Mouse (Mus musculus) heart, adult 8-10 months (tissue): ENCODE data around the gene Spem1. TPM values are rescaled to one million over a fixed set of nuclear protein-coding genes. Genes with fewer than 3 reads are reported as not detected.

ENCODE experiments used
- DNase-seq: peaks from one replicate; pipeline ENCODE4 v3.0.0; 2022; ENCODE audit warnings: low spot score
- total RNA-seq, 4 experiments: library from RNA; stranded (reverse); gene quantifications; 2 replicates each; pipeline ENCODE4 v1.2.4; 2022

Gene Spem1
- total RNA-seq, 4 experiments from 2014 or later, result not detected

DNA sequence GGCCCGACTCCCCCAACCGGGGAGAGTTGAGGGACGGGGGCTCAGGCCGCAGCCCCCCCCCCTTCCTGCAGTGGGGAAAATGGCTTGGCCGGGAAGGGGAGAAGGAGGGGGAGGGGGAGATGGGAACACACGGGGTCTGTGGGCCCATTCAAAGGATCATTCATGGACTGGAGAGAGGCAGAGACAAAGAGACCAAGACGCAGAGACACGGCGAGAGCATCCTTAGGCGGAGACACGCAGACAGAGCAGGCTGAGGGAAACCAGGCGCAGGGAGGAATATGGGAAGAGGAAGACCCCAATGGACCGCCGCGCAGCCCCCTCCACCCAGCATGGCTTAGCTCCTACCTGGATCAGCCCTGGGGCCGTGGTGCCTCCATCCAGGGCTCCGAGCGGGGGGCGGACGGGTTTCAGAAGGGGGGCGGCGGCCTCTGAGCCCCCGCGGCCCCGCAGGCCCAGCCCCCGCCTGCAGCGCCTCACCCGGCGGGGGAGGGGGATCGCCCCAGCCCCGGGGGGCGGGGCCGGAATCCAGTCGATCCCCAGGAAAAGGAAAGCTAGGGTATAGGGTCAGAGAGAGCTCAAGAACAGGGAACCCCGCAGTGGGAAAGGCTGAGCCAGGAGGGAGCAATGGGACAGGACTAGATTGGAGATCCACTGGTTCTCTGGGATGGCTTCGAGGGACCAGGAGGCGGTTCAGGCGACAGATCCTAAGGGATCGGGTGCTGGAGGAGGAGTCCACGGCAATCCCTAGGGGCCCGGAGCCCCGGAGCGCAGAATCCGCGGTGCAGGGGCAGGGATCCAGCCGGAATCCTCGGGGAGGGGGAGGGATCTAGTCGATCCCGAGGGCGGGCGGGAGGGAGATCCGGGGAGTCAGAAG is 15.0 kb upstream of the Spem1 start:
- DNase-seq, result peak; percentile 44

DNA sequence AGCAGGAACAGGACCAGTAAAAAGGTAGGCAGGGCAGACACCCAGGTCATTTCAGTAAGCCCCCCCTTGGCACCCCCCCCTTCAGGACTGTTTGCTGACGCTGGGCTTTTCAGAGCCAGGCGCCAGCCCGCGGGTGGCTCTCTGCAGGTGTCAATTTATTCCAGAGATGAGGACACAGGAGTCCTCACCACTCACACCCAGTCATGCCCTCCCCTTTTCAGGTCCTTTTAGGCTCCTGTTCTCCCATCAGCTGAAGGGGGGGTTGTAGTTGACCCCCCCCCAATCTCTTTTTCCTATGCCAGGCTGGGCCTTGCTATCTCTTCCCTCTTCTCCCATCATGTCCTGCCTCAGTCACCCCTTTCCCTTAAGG is 14.0 kb upstream of the Spem1 start:
- DNase-seq, result no peak

DNA sequence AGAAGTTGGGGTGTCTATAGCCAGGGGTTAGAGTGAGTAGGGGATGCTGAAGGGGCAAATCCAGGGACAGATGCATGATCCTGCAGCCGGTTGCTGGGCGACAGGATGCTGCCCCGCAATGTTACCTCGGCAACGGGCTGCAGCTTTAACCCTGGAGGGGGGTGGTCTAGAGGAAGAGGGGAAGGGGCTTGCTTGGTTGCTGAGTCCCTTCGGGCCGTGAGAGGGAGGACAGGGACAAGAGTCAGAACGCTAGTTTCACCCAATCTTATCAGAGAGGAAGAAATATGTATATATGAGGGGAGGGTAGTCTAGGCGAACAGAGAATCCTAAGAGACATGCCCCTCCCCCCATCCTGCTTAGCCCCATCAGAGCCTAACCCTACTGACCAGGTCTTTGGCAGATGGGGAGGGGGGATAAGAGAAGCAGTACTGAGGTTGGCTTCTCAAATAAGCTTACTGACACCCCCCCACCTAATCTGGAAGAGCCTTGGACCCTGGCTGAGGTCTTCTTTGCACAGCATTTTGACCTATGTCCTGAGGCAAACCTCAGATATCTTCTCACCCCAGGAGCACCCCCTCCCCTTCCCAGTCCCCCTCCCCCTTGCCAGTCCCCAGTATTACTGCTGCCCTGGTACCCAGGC is 13.5 kb upstream of the Spem1 start:
- DNase-seq, result no peak

DNA sequence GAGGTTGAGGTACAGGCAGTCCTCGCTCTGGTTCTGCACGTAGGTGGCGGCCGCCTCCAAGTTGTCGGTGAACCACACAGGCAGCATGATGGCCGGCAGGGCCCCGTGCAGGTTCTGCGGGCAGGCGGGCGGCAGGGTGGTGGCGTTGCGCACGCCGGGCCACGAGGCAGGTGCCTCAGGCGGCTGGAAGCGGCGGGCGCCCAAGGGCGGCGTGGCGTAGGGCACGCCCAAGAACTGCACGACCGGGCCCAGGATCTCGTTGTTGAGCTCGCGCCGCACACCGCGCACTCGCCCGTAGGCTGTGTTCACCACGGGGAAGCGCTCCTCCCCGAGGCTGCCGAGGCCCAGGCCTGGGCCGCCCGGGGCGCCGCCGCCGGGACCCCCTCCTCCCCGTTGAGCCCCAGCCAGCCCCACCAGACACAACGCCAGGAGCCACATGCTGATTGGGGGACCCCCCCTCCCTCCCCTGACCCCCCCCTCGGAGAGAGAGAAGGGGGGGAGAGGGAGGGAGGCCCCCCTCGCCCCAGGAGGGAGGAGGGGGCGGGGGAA is 12.1 kb upstream of the Spem1 start:
- no peak for DNase-seq

DNA sequence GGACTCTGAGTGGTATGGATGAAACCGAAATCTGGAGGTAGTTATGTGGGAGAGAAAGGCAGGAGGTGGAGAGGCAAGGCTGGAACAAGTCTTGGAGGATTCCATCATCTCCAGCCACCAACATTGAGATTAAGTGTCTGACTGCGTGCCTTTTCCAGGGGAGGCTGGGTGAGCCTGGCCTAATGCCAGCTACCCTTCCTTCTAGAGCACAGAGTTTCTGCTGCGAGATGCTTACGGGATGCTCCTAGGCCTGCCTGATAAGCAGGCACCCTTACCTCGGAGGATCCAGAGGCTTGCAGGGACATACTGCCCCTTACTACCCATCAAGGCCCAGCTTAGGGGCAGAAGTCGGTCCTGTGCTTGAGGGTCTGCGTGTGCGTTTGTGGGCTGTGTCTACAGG is 11.6 kb upstream of the Spem1 start:
- no peak for DNase-seq

DNA sequence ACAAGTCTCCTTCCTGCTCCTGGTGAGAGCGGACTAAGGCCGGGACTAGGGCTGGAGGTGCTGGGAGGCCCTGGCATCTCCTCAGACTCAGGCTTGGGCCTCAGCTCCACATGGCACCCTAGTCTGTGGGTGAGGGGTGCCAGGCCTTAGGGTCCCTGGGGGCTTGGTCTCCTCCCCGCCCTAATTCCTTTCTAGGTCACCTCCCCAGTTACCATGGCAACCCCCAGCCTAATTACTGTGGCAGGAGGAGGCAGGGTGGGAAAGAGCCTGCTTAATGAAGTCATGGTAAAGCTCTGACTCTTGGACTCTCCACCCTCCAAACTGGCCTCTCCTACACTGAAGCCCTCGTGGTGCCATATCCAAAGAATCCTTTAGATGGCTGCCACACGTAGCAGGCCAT is 6.9 kb upstream of the Spem1 start:
- DNase-seq, result no peak

DNA sequence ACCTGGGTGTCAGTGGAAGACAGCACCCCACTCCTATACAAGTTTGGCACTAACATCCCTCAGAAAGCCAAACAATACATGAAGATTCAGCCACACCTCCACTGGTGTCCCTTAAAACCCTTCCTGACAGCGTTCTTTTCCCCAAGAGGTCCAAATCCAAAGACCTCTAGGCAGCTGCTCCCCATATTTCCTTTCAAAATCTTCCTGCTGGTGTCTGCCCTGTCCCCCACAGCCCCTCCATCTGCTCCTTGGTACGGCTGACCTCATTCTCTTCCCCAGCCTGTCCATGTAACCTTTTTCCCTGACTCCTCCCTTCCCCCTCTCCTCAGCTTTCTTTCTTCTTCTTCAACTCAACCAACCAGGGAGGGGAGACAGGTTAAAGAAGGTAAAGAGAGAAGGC is 1.5 kb upstream of the Spem1 start:
- no peak for DNase-seq

DNA sequence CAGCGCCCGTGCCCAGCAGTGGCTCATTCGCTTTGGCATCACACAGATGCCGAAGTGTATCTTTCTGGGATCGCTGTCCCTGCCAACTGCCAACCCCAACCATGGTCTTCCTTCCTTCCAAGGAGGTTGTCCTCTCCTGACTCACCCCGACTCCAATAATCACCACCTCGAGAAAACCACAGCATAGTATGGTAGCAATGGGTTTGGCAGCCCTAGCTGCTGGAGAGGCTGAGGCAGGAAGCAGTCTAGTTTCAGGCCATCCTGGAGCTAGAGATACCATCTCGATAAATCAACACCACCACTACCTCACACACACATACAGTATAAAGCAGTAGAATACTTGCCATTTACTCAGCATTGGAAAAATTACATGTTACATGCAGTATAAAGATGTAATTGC is 3.1 kb downstream of the Spem1 start:
- DNase-seq, result no peak

DNA sequence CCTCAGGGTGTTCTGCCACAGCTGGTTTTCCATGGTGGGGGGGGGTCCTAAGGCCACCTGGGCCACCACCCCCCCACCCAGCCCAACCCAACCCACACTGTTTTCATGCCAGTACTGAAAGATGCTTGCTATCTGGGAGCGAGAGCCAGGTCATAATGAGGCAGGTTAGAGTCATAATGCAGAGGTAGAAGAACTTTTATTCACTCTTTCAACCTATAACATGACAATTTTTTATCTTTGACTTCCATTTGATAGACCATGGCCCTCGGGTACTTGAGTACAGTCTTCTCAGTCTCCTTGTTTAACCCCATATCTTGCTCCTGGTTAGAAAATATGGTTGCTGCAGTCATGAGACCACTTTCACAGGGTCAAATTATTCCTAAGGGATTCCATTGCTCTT is 3.6 kb downstream of the Spem1 start, which contains the start of gene Spem2:
Spem2 (minus strand) TSS at position 101 of the 400 bp plus-strand sequence.
- DNase-seq, result no peak

DNA sequence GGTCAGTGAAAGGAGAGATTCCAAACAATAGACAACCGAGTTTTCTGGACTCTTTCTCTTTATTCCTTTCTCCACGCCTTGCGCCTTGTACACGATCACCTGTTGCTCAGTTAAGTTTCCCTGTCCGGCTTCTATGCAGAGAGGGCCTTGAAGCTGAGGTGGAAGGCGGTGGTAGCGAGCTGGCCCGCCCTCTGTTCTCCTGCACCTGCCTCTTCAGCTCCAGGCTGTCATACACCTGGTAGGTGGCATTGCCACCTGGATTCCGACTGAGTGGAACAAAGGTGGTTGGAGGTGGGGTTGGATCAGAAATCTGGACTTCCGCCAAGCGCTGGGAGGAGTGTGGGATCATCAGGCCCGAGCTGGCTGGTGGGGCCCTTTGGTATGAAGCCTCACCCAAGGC is 5.5 kb downstream of the Spem1 start:
- no peak for DNase-seq

DNA sequence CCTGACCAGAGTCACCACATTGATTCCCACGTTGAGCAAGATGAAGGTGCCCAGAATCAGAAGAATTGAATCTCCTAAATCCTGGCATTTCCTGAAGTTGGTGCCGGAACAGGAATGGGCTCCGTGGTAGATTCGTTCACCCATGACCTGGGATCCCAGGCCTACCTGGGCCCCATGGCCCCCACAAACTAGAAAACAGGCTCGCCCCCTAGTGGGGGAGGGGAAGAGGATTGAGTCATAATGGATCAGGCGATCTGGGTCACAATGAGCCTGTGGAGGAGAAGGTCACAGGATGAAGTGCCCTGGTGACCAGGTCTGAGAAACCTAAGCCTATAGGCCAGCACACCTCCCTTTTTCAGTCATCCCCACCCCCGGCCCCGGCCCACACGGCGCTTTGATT is 6.8 kb downstream of the Spem1 start, which contains the start of gene Gm39566:
Gm39566 (minus strand) TSS at position 144 of the 400 bp plus-strand sequence.
- no peak for DNase-seq

DNA sequence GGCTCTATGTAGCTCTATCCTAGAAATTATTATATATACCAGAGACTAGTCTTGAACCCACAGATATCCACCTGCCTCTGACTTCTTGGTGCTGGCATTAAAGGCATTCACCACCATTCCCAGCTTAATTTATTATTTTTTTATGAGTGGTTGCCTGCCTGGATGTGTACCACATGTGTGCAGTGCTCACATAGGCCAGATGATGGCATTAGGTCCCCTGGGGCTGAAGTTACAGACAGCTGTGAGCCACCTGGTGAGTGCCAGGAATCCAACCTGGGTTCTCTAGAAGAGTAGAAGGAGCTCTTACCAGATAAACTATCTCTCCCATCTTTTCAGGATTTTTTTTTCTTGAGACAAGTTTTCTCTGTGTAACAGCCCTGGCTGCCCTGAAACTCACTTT is 11.7 kb downstream of the Spem1 start:
- DNase-seq, result no peak

DNA sequence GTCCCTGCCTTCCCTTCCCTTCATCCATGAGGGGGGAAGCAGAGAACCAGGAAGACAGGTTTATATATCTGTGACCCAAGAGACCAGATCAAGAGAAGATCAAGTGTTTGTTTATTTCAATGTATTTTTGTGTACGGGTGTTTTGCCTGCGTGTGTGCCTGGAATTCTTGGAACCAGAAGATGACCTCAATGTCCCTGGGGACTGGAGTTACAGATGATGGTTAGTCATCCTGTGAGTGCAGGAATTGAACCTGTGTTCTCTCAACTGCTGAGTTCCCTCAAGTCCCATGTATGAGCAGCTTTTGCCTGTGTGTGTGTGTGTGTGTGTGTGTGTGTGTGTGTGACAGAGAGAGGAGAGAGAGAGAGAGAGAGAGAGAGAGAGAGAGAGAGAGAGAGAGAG is 14.3 kb downstream of the Spem1 start:
- DNase-seq, result no peak

DNA sequence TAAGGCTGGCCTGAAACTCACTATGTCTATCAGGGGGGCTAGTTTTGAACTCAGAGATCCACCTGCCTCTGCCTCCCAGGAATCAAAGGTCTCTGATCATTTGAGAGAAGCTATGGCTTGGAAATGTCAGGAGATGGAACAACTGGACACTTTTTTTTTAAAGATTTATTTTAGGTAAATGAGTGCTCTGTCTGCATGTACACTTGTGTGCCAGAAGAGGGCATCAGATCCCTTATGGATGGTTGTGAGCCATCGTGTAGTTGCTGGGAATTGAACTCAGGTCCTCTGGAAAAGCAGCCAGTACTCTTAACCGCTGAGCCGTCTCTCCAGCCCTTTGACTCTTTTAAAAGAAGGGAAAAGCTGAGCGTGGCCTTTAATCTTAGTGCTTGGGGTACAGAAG is 15.6 kb downstream of the Spem1 start:
- no peak for DNase-seq

DNA sequence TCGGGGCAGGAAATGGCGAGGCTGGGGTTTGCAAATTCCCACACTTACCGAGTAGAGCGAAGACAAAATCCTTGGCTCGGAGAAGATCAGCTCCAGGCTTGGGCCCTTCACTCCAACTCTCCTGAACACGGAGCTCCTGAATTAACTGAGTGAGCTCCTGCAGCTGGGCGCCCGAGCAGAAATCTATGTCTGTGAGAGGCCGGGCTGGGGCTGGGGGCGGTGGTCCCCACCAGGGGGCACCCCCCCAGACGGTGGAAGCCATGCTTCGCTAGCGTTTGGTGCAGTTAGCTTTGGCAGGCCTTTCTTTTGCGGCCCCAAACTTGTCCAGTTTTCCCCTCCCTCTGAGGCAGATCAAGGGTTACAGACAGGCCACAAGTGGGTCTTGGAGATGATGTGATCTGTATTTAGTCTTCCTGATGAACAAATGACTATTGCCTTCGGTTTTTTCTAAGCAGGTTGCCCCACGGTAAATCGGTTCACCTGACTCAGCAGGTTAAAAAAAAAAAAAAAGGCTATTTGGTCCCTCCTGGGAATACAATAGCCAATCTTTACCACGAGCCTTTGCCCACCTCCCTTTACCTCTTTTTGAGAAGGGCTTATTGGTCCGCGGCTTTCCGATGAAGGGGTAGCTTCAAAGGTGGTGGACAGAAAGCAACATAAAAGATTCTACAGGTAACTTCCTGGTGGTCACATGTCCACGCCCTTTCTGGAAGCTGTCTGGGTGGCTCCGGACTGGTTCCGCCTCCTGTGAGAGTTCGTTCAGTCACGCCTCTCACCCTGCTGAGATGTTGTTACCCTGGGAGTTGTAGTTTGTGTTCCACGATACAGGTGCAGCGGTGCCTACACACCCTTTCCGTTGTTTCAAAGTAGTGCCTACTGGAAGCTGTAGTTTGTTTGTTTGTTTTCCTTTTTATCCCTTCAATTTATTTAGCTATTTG is 16.7 kb downstream of the Spem1 start, which contains the start of gene Tmem102:
Tmem102 (minus strand) TSS at position 653 of the 938 bp plus-strand sequence.
- DNase-seq, result no peak

DNA sequence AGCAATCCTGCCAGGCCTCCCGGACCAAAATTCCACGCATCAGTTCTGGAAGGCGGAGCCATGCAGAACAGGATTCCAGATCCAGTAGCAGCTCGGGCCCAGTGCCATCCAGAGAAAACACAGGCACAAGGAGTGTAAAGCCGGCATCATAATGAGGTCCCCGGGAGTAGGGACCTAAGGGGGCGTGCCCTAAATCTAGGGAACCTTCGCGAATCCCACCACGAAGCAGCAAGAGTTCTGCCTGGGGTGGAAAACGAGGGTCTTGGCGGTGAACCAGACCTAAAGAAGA is 17.4 kb downstream of the Spem1 start:
- DNase-seq, result no peak

DNA sequence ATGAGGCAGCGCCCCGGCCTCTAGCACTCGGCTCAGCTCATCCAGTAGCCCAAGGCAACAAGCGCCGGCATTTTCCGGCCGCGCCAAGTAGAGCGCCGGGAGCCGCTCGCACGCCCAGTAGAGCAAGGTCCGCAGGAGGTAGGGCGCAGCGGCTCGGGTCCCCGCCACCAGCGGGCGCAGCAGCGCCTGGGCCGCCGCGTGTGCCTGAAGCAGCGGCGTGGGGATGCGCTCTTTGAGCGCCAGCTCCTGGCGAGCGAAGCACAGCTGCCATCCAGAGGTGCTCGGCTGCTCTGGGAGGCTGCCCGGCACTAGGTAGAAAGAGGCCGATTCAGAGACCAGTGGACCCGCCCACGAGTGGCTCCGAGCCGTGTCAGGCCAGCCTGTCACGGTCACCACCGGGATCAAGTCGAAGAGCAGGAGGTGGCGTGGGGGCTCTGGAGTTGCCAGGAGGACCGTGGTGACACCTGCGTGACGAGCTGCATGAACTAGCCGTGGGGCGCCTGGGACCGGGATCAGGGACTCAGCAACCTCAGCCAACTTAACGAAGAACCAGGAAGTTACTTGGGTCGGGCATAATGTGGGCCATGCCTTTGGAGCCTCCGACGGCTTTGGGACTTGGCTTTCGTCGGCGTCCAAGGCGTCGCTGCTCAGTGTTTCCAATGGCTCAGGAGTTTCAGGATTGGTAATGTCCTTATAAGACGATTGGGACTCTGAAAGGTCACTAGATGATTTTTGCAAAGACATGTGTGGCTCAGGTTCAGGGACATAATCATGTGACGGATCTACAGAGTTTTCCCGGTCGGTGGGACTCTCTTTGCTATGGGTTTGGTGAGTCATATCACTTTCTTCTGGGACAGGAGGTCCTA is 18.0 kb downstream of the Spem1 start:
- DNase-seq, result peak; percentile 53

DNA sequence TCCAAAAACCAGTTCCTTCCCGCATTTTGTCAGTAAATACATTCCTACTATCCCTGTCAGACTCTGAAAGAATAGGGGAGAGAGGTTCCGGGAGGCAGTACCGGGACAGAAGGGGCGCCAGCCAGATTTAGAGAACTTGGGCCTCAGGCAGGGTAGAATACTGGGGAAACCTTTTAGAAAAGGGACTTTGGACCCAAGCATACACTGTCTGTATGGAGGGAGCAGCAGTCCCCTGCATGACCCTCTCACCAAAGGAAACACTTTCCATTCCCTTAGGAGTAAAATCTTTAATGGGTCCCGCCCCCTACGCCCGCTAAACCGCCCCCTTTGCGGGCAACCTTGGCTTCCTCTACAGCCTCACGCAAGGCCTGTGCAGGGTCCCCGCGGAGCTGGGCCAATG is 18.7 kb downstream of the Spem1 start:
- no peak for DNase-seq

DNA sequence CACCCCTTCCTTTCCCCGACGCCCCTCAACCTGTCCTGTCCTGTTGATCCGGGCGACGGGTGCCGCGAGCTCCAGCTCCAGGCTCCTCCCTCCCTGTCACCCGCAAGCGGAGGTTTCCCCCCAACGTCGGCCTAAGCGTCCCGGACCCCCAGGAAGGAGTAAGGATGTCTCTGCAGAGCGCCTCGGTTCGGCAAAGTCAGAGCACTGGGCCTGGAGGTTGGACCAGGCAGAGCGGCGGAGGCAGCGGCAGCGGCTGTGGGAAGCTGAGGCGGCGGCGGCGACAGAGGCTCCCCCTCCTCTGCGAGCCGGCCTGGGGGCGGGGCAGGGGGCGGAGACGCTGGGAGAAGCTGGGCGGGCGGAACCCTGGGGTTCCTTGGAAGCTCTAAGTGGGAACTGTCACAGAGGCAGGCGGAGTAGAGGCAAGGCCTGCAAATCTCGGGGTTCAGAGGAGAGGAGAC is 19.3 kb downstream of the Spem1 start:
- peak; percentile 89 for DNase-seq

DNA sequence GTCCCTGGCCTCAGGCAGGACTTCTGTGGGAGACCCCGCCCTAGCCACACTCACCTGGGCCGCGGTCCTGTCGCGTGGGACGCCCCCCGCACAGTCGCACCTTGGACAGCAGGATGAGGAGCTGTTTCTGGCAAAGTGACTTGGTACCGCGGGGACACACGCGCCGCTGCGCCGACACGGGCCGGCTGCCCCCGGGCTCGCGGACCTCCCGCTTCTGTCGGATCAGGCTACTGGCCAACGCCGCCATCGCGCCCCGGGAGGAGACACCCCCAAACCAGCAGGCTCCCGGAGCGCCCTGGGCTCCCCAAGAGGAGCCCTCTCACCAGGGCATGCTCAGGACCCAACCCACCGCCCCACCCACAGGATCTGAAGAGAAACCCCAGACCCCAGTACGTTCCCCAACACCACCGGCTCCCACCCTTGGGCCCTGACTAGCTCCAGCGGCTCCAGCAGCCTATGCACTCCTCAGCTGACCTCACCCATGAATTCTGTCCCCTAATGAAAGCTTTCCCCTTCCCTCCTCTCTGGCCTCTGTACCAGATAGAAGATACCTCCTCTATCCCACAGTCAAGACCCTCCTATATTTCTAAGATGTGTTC is 20.5 kb downstream of the Spem1 start, which contains the start of gene Fgf11:
Fgf11 (minus strand) TSS at position 479 of the 599 bp plus-strand sequence.
- DNase-seq, result no peak
